Mouse (Mus musculus) thymus, postnatal 25 days (tissue): ENCODE data around the gene Zfp839.
A peak's percentile ranks its signal among the peaks of the same experiment; 100 is the strongest.

Experiments
- DNase-seq: peaks from one replicate; pipeline ENCODE4 v3.0.0; 2022

The Zfp839 gene

GRCm38 (mm10) chr12:110888106-110888505 lies 38.1 kb downstream of the Zfp839 start:
- no peak for DNase-seq

DNA sequence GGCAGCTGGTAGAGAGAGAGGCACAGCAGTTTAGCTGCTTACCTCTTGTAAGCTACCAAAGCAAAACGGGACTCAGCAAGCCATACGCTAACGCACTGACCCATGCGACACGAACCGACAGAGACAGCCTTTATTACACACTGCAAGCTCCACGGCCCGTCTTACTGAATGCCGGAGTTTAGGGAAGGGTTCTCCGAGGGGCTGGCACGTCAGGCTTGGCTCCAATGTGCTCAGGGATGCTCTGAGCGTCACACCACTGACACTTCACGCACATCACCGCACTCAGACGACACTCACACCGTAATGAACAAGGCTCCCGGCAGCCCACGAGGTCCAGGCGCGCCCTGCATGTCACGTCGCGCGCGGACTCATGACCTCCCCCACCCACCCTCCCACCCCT lies 38.6 kb downstream of the Zfp839 start:
- DNase-seq, result peak; percentile 6

- peak; percentile 95 for DNase-seq
Observed at GRCm38 (mm10) chr12:110889036-110890020, 39.3 kb downstream of the Zfp839 start, which contains the start of the genes Cinp and Tecpr2. TSS of gene Cinp (minus strand) at chr12:110889145. TSS of gene Tecpr2 (plus strand) at chr12:110889264.

DNA sequence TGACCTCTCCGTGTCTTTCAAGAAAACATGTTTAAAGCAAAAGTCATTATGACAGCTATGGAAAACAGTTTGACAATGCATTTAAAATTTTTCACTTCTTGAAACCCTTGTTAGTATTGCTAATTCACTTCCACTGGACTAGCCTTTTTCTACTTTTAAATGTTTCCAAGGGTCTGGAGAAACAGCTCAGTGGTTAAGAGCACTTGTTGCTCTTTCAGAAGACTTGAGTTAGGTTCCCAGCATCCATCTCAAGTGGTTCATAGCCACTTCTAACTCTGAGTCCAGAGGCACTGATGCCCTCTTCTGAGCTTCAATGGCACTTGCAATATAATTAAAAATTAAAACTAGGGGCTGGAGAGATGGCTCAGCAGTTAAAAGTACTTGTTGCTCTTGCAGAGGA lies 41.8 kb downstream of the Zfp839 start:
- no peak for DNase-seq

DNA sequence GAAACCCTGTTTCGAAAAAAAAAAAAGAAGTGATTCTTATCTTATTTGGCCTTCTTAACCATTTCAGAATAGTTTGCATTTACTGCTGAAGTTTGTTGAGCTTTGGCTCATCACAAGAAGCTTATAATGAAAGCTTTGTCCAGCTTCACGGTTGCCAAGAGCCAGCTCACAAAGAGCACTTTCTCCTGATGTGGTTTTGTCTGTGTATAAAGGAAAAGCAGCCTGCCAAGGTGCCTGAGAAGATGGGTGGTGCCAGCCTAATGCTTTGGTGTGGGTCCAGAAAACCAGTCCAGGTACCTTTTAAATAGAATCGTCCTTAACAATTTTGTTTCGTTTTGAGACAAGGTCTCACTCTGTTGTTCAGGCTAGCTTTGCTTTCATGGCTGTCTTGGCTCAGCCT lies 52.1 kb downstream of the Zfp839 start:
- DNase-seq, result no peak

GRCm38 (mm10) chr12:110903536-110903935 lies 53.5 kb downstream of the Zfp839 start:
- peak; percentile 27 for DNase-seq

DNA sequence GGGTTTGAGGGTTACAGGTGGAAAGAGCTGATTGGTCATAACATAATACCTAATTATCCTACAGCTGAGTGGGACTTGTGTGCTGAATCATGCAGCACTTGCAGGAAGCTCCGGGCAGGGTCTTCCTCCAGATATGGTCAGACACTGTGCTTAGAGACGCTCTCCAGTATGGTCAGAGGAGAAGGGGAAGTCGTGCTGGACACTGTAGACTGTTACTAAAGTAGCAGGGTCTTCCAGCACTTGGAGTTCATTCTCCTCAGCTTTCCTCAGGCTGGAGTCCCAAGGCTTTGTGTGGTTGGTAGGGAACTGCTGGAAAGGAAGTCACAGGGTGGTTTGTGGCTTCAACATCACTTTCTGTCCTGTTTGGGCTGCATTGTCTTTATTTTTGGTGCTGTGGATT lies 57.8 kb downstream of the Zfp839 start:
- no peak for DNase-seq

DNA sequence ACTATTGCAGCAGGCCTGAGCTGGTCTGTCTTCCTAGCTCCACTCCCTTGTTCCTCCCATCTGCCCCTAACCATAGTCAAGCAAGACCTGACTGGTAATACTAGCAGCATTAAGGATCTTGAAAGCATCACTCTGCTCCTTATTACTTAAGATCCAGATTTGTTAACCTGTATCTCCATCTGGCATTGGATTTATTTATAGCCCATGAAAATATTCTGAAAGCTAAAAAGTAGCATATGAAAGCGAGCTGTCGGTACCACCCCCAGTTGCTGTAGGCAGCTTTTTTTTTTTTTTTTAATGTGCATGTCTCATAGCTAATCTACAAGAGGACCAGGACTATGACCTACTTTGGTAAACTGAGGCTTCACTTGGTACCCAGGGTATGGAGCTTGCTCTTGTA lies 59.9 kb downstream of the Zfp839 start:
- DNase-seq, result no peak

GRCm38 (mm10) chr12:110915761-110916160 lies 65.7 kb downstream of the Zfp839 start:
- DNase-seq, result no peak
